Mouse (Mus musculus) Muller cell, postnatal 12 days (primary cell): ENCODE data around the gene Wdr62.
"Not testable (repeated sequence)": the region's sequence is repeated elsewhere in the genome, so short reads cannot be mapped to it uniquely, and the experiment has no call there.

Source experiments
- DNase-seq: peaks from one replicate; pipeline ENCODE4 v3.0.0-alpha.2; 2015; ENCODE audit errors: inconsistent ontology term

Gene Wdr62

DNA sequence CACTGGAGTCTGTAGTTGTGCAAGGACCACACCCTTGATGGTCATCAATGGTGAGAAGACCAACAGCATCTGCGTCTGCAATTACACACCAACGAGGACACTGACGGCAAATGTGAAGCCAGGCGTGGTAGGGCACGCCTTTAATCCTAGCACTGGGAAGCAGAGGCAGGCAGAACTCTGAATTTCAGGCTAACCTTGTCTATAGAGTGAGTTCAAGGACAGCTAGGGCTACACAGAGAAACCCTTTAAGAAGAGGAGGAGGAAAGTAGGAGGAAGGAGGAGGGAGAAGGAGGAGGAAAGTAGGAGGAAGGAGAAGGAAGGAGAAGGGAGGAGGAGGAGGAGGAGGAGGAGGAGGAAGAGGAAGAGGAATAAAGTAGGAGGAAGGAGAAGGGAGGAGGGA lies 14.7 kb downstream of the Wdr62 start:
- no peak for DNase-seq

- DNase-seq: no peak
These were observed 15.2 kb downstream of the Wdr62 start for GRCm38 (mm10) chr7:30265041-30265440.

DNA sequence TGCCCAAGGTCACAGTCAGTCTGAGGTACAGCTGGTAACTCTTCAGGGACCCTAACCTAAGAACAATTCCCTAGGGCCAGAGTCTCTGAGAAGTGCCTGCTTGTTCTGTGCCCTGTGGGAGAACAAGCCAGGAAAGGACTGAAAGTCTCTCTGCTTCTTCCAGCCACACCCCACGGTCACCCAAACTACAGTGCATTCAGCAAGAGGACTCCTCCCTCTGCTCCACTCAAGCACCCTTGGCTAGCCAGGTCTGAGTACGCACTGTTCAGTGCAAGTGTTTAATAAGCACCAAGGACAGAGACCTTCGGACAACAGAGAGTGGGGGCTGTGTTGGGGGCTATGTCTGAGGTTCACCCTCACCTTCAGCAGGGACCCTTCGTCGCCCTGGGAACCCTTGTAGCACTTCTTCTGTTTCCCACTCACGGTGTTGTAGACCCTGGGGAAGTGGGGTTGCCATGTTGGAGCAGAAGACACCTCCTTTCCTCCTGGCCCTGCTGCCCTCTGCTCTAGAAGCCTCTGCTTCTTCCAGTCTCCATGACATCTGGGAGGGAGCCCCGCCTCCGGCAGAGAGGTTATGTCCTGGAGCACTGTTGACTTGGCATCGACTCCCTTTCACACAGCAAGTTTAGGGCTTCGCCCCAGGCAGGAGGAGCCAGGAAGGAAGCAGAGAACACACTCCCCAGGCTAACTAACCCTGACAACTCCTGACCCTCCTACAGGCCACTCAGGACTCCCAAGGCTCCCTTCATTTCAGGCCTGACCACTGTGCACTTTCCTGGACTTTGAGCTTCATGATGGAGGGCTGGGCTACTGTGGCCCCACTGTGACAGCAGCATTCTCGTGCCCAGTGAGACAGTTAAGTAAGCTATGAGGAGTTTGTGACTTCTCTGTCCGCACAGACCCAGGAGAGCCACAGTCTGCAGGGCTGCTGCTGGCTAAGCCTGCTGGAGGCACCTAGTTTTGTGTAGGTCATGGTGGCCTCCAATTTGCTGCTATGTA lies 28.0 kb downstream of the Wdr62 start:
- no peak for DNase-seq

- not testable (repeated sequence) for DNase-seq
These were observed 42.8 kb downstream of the Wdr62 start for GRCm38 (mm10) chr7:30237374-30237773.

- no peak for DNase-seq
These were observed 44.6 kb downstream of the Wdr62 start, which contains the start of gene Ovol3 for GRCm38 (mm10) chr7:30235625-30236024. Gene Ovol3, minus strand, starts transcription at chr7:30235725.

DNA sequence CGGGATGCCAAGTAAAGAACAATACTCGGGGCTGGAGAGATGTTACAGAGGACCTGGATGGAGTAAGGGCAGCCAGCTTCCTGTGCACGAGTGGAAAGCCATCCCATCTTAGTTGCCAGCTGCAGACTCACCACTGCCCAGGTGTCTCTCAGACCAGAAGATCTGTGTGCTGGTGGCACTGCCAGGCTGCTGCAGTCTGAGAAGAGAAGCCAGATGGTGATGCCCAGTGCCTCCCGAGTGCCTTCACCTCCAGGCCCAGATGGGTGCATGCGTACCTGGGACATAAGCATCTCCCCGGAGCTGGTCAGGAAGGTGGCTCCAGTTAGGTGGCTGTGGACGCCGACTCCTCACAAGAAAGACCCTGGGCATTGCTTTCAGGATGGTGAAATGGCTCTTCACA lies 45.1 kb downstream of the Wdr62 start:
- DNase-seq: no peak

DNA sequence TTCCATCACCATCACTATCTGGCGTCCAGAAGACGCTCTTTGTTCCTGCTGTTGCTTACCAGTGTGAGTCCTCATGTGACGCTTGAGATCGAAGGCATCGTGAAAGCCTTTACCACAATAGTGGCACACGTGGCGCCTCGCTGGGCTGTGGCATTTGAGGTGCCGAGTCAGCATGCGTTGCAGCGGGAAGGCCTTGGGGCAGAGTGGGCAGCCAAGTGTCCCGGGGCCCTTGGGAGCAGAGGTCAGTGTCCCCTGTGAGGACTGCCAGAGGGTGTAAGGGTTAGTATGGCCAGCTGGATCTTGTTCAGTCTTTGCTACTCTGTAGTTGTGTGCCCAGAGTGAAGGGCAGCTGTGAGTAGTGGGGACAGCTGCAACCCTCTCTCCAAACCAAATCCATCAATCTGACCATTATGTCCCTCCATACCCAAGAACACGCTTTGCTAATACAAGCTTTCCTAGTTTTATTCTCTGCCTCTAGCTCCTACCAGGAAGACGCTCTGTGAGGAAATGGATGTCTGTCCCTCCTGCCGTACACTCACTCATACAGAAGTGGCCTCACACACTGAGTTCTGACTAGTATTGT lies 45.9 kb downstream of the Wdr62 start:
- no peak for DNase-seq

DNA sequence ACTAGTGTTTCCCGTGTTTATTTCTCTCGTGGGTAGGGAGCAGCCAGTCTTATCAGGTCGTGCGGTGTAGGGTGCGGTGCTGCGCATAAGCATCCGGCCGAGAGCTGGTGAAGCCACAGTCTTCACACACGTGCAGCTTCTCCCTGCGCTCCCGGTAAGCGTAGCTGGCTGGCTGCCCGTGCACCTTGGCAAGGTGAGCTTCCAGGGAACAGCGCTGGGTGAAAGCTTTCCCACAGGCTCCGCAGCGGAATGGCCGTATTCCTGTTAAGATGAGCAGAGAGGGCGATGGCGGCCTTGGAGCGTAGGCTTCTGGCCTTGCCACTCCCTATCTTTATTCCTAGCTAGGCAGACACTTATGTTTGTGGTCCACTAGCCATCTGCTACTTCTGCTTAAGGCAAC lies 46.8 kb downstream of the Wdr62 start:
- no peak for DNase-seq

GRCm38 (mm10) chr7:30232631-30233148 lies 47.5 kb downstream of the Wdr62 start:
- no peak for DNase-seq

DNA sequence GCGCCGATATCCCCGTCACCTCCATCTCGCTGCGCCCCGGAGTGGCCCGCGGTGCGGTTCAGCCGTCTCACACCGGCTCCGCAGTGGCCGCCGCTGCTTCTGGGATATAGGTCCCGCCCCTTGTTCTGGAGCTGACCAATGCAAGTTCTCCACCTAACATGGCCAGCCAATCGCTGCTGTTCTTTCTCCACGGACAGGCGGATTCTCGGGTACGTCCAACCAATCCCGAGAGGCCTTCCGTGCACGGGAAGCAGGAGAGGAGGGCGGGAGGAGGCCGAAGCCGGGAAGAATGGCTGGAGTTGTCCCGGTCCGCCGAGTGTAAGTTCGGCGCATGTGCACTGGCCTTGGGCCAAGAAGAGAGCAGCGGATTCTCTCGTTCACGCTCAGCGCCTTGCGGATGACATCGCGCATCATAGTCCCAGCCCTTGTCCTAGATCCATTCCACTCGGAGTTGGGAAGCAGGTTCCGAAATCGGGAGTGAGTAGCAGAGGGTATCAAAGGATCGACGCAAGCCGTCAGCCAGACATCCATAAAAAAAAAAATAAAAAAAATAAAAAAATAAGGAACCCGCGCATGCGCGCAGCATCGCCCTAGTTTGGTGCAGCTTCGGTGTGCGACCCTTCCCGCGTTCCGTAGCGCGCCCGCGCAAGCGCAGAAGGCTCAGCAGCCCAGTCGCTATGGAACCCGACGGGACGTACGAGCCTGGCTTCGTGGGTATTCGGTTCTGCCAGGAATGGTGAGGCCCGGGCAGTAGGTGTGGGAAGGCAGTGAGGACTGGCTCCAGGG lies 48.4 kb downstream of the Wdr62 start, which contains the start of the genes Polr2i and Tbcb:
TSS of gene Polr2i (plus strand) at position 280 of the 786 bp plus-strand sequence.
TSS of gene Tbcb (minus strand) at position 604 of the 786 bp plus-strand sequence.
- peak; percentile 99 for DNase-seq

GRCm38 (mm10) chr7:30231328-30231668 lies 48.9 kb downstream of the Wdr62 start:
- DNase-seq: no peak

- no peak for DNase-seq
These were observed 56.0 kb downstream of the Wdr62 start for GRCm38 (mm10) chr7:30224206-30224605.

DNA sequence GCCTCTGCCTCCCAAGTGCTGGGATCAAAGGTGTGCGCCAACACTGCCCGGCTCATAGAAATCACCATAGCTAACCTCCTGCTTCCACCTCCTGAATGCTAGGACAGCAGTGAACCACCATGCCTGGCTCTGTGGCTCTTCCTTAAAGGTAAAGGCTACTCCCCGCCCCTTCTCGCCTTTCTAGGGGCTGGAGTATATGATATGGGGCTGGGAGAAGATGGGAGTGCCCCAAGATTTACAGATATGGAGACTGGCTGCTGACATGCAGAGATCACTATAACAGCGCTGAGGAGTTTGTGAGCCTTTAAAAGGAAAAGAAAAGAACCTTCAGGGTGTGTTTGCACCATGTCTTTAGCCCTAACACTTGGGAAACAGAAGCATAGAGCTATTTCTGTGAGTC lies 58.0 kb downstream of the Wdr62 start:
- no peak for DNase-seq

GRCm38 (mm10) chr7:30221433-30221832 lies 58.8 kb downstream of the Wdr62 start:
- DNase-seq: no peak

DNA sequence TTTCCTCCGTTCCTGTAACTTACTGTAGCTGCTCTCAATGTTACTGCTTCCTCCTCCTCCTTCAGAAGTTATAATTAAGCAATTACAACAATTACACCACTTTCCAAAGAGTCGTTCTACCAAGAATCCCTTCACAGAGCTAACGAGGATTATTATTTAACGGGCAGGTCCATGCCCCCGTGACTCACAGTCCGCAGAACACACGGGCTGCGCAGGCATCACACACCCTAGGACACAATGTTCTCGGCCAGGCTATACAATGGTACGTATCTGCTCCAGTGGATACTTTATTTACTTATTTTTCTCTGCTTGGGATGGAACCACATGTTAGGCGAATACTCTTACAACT lies 60.2 kb downstream of the Wdr62 start:
- no peak for DNase-seq

DNA sequence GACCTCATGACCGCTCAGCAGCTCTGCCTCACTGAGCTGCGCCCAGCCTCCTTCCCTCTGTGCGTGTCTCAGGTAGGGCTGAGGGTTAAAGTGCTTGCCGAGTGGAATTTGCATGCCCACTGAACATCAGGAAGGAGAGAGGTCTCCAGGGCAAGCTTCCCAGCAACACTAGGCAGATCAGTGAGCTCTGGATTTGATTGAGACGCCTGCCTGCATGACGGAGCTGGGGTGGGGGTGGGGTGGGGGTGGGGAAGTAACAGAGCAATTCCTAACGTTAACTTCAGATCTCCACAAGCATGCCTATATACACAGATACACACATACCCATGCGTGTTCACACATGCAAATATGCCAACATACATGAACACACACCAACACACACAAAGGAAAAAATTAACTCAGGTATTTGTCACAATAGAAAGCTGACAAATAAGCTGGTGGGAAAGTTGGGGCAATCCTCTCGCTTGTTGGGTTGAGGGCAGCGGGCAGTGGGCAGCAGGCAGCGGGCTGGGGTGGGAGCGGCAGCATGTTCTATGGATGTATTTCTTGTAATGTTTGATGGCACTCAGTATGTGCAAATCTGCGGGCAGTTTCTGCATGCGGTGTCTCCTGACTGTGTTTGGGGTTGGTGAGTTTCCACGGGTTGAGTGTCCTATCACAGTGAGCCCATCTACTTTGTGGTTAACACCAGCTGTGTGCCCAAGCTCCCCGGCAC lies 60.8 kb downstream of the Wdr62 start:
- DNase-seq: peak; percentile 43

DNA sequence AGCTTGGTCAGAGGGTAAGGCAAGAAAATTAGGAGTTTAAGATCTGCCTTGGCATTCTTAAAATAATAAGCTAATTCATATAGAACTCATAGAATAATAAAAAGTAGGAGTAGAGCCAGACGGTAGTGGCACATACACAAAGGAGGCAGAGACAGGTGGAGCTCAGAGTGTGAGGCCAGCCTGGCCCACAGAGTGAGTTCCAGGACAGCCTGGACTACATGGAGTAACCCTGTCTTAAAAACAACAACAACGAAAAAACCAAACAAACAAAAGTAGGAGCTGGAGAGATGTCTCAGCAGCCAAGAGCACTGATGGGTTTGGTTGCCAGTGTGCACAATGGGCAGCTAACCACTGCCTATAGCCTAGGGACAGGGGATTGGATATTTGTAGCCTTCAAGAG lies 62.9 kb downstream of the Wdr62 start:
- DNase-seq: no peak

DNA sequence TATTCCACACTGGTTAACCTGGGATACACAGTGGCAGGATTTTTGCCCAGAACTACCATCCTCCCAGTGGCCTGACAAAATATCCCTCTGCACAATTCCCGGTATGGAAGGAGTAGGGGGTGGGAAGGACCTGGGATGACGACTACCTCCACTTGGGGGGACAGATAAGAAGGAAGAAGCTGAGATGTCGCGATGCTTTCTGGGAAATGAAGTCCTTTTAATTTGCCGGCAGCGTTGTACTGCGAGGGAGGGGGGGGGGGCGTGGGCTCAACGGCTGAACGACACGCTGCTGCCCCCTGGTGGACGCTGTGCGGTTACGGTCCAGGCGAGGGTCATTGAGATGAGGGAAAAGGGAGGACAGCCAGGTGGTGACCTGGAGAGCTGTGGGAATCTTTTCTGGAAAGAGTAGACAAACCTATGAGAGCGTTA lies 63.5 kb downstream of the Wdr62 start:
- DNase-seq: peak; percentile 85

GRCm38 (mm10) chr7:30215875-30216274 lies 64.3 kb downstream of the Wdr62 start:
- no peak for DNase-seq

GRCm38 (mm10) chr7:30213881-30214280 lies 66.3 kb downstream of the Wdr62 start:
- no peak for DNase-seq

GRCm38 (mm10) chr7:30211025-30211424 lies 69.2 kb downstream of the Wdr62 start:
- DNase-seq: no peak
